Mouse (Mus musculus) urinary bladder, postnatal 36 days (tissue): ENCODE measurements around the gene Usp20.

ENCODE experiments used
- DNase-seq, 2 experiments: peaks; one replicate each; pipeline ENCODE4 v3.0.0; 2022; ENCODE audit warnings: low spot score in 2 of 2, mixed read lengths in 1 of 2

Usp20 gene

DNA sequence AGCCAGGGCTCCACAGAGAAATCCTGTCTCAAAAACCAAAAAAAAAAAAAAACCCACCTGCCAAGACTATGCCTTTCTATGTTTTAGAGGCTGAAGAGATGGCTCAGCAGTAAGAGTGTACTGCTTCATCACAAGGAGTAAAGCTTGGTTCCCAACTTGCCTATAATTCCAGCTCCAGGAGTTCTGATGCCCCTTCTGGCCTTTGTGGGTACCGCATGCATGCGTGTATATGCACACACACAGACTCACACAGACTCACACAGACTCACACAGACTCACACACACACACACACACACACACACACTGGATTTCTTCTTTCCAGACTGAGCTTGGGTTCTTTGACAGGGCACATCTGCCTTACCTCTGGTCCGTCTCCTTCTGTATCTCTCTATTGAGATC lies 58.0 kb downstream of the Usp20 start:
- DNase-seq = no peak

GRCm38 (mm10) chr2:31040487-31040886 lies 58.4 kb downstream of the Usp20 start:
- no peak for DNase-seq

DNA sequence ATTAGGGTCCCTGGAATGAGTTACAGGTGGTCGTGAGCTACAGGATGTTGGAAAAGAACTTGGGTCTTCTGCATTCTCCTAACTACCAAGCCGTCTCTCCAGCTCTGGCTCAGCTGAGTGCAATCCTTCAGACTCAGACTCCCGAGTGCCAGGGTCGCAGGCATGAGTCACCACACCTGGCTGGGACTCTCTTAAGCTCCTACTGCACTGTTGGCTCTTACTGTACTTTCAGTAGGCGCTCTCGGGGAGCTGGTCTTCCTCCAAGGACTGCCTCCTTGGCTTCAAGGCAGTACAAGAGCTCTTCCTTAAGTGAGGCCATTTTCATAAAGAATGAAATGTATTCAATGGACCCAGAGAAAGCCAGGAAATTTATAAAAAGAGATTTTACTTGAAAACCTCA lies 59.3 kb downstream of the Usp20 start:
- no peak for DNase-seq

DNA sequence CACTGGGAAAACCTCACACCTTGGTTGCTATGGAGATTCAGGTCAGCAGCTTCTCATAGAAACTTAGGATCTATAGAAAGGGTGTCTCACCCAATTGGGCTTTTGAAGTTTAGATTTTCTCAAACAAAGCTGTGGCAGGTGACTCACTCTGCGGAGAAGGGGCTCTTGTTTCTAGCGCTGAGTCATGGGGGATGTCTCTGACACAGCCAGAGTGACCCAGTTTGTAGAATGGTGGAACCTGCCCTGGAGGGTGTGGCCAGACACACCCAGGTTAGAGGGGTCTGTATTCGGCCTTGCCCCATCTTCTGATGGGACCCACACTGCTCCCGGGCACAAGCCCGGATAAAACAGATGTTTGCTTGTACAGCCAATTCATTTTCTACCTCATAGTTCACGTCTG lies 60.8 kb downstream of the Usp20 start:
- DNase-seq = no peak

- DNase-seq = no peak
These were observed 61.8 kb downstream of the Usp20 start for GRCm38 (mm10) chr2:31043856-31044255.

DNA sequence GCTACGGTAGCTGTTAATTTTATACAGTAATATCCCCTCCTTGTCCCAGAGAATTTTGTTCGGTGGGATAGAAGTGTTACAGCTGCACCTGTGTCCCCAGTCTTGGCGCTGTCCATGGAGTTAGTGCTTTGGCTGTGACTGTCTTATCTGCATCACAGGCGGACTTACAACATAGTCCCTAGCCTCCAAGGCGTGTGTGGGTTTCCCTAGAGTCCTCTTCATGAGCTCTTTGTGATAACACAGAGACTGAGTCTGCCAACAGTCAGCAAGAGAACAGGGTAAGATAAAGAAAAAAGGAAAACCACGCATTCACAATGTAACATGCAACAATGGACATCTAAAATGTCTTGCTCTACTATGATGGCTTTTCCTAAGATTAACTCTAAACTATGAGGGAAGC lies 66.0 kb downstream of the Usp20 start:
- no peak for DNase-seq

GRCm38 (mm10) chr2:31052441-31052840 lies 70.4 kb downstream of the Usp20 start:
- no peak for DNase-seq

DNA sequence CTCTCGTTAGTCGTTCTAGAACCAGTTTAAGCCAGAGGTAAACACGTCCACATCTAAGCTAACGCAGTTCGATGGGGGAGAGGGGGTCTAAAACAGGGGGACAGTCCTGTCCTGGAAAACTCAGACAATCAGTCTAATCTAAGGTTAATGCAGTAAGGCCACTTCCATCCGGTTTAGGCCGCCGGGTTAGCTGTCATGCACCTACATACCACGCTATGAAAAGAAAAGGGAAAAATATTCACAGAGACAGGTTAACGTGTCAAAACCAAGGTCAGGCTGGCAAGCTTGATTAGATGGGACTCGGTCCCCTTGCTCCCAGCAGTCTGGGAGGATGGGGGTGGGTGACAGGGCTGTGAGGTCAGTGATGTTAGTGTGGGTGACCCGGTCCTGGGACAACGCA lies 71.3 kb downstream of the Usp20 start:
- no peak for DNase-seq

- DNase-seq = no peak
These were observed 71.8 kb downstream of the Usp20 start for GRCm38 (mm10) chr2:31053851-31054340.

- no peak for DNase-seq
These were observed 74.0 kb downstream of the Usp20 start for GRCm38 (mm10) chr2:31056070-31056469.

DNA sequence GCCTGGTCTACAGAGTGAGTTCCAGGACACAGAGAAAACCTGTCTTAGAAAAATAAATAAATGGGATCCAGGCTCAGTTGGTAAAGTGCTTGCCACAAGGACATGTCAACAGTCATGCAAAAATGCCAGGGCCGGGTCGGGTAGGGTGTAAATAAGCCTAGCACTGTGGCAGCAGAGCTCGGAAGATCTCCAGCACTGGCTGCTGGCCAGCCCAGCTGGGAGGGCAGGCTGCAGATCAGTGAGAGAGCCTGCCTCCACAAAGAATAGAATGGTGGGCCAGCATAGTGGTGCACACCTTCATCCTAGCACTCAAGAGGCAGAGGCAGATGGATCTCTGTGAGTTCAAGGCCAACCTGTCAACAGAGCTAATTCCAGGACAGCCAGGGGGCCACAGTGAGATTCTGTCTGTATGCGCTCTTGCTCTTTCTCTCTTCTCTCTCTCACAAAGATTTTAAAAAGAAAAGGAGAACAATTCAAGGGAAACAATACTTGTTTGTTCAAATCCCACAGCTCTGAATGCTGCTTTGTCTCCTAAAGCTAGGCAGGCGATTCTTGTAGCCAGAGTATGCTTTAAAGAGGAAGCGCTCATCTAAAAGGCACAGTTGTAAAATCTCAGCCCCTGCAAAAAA lies 75.6 kb downstream of the Usp20 start:
- DNase-seq = no peak

- no peak for DNase-seq
These were observed 76.4 kb downstream of the Usp20 start for GRCm38 (mm10) chr2:31058443-31058842.

GRCm38 (mm10) chr2:31060271-31060670 lies 78.2 kb downstream of the Usp20 start:
- DNase-seq = no peak

- no peak for DNase-seq
These were observed 79.0 kb downstream of the Usp20 start for GRCm38 (mm10) chr2:31060787-31061730.

- no peak for DNase-seq
These were observed 80.0 kb downstream of the Usp20 start for GRCm38 (mm10) chr2:31061868-31062628.

DNA sequence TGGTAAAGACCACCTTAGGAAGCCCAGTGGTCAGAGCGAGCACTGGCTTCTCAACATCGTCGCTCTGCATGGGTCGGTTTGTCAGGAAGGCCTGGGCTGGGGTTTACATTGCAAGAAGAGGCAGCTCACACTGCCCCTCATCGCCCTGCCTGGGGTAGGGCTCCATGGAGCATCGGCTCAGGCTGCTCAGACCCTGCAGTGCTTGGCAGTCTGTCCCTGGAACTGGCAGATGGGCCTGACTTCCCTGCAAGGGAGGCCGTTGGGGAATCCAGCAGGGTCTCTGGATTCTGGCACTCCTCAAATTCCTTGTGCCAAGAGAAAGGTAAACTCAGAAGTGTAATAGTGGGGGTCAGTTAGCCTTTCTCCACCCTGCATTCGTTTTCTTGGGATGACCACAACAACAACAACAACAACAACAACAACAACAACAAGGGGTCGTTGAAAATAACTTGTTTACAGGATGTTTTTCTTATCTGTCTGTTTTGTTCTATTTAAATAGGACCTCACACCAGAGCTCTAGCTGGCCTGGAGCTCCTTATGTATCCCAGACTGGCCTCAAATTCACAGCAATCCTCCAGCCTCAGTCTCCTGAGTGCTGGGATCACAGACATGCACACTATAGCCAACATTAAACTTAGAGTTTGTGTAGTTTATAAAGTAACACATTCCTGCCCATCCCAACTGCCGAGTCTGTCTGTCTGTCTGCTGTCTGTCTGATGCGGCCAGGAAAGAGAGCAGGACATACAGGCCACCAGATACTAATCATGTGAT lies 84.1 kb downstream of the Usp20 start:
- DNase-seq = no peak

- DNase-seq = no peak
These were observed 85.0 kb downstream of the Usp20 start for GRCm38 (mm10) chr2:31067059-31067595.

GRCm38 (mm10) chr2:31067696-31068245 lies 85.7 kb downstream of the Usp20 start:
- no peak for DNase-seq

- DNase-seq = no peak
These were observed 86.4 kb downstream of the Usp20 start for GRCm38 (mm10) chr2:31068246-31069113.

GRCm38 (mm10) chr2:31069114-31069445 lies 87.0 kb downstream of the Usp20 start:
- DNase-seq = no peak
